Mouse (Mus musculus) liver, postnatal 0 days (tissue): ENCODE results near the gene Ifit3.
"Not testable (repeated sequence)": the region's sequence is repeated elsewhere in the genome, so short reads cannot be mapped to it uniquely, and the experiment has no call there.

Source experiments
- CTCF ChIP-seq: sonication (generic); IDR thresholded peaks from 2 replicates; pipeline ENCODE4 v1.5.1; 2016; ENCODE audit warnings: antibody characterized with exemption, low read depth
- EP300 ChIP-seq: IDR thresholded peaks from 2 replicates; pipeline ENCODE4 v1.6.1; 2016; ENCODE audit warnings: antibody characterized with exemption, low read depth, mild to moderate bottlenecking

DNA sequence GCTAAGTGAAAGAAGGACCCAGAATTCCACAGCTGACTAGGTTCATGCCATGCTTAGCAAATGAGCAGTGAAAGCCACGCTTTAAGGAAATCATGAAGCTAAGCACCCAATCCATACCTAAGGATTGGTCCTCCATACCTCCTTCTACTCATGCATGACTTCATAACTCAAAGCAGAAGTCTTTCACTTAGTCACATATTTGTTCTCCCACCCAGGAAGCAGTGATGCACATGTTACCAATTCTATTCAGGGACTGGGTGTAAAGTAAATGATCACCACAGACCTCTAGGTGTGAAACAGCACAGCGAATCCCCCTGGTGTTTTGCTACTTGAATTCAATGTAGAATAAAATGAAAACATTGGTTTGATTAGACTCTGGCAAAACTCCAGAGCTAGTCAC lies 635 bp upstream of the Ifit3 start:
- not testable (repeated sequence) for TF ChIP-seq CTCF, EP300
